Mouse (Mus musculus) megakaryocyte, embryonic 14.5 days (primary cell): Measurements from ENCODE around the gene Hist1h1b. TPM values are rescaled to one million over a fixed set of nuclear protein-coding genes. Genes with fewer than 3 reads are reported as not detected.
A peak's percentile ranks its signal among the peaks of the same experiment; 100 is the strongest.
"Not testable (repeated sequence)": the region's sequence is repeated elsewhere in the genome, so short reads cannot be mapped to it uniquely, and the experiment has no call there.

Experiments
- H3K27me3 ChIP-seq: replicated peaks from 2 replicates; pipeline ENCODE3; 2012; ENCODE audit warnings: inconsistent platforms
- H3K36me3 ChIP-seq: replicated peaks from 2 replicates; pipeline ENCODE3; 2012; ENCODE audit warnings: low read length, inconsistent platforms, mixed read lengths
- H3K4me1 ChIP-seq: 2 replicates; pipeline ENCODE4 v1.6.1; 2012; ENCODE audit warnings: inconsistent platforms
- H3K4me3 ChIP-seq: replicated peaks from 2 replicates; pipeline ENCODE3; 2012; ENCODE audit warnings: moderate library complexity, mild to moderate bottlenecking, inconsistent platforms
- H3K9me3 ChIP-seq: 2 replicates; pipeline ENCODE4 v1.6.1; 2012; ENCODE audit warnings: inconsistent platforms
- FLI1 ChIP-seq: IDR thresholded peaks from 2 replicates; pipeline ENCODE4 v1.6.1; 2012; ENCODE audit warnings: low read length, inconsistent platforms, mixed read lengths
- GATA1 ChIP-seq: IDR thresholded peaks from 3 replicates; pipeline ENCODE4 v1.6.1; 2012; ENCODE audit warnings: mixed read lengths, low read length, inconsistent platforms, borderline replicate concordance
- polyA plus RNA-seq: library from polyadenylated mRNA; stranded (reverse); fragments of >175 nt; gene quantifications from 2 replicates; pipeline ENCODE4 v1.2.3, GENCODE M21; 2012; ENCODE audit warnings: low replicate concordance; ENCODE audit not compliant: insufficient read depth

The Hist1h1b gene
- polyA plus RNA-seq, 1 experiment, result 3.0 TPM

DNA sequence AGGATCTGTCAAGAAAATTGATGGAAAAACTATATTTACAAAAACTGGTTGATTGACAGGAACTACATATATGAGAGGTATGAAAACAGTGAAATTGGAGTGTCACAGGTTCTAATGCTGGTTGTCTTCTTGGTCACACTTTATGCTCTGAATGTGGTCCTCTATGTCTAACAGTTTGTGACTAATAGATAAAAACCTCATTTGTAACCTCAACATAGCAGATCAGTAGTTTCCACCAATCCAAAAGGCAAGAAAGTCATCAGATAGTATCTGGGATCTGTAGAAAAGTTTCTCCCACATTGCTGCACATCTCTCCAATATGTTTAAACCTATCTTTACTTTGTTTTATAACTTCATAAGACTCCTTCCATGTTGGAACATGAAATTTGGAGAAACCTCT is 29.0 kb downstream of the Hist1h1b start:
- H3K27me3 ChIP-seq, result no peaks in the 10 kb centered on the region
- H3K4me1 ChIP-seq, result peaks cover 60% of the 10 kb centered on the region
- H3K36me3 ChIP-seq, result no peaks in the 10 kb centered on the region
- TF ChIP-seq FLI1, result no peak
- TF ChIP-seq GATA1, result no peak
- no peaks in the 10 kb centered on the region for H3K9me3 ChIP-seq
- H3K4me3 ChIP-seq, result no peak overlapping the region

DNA sequence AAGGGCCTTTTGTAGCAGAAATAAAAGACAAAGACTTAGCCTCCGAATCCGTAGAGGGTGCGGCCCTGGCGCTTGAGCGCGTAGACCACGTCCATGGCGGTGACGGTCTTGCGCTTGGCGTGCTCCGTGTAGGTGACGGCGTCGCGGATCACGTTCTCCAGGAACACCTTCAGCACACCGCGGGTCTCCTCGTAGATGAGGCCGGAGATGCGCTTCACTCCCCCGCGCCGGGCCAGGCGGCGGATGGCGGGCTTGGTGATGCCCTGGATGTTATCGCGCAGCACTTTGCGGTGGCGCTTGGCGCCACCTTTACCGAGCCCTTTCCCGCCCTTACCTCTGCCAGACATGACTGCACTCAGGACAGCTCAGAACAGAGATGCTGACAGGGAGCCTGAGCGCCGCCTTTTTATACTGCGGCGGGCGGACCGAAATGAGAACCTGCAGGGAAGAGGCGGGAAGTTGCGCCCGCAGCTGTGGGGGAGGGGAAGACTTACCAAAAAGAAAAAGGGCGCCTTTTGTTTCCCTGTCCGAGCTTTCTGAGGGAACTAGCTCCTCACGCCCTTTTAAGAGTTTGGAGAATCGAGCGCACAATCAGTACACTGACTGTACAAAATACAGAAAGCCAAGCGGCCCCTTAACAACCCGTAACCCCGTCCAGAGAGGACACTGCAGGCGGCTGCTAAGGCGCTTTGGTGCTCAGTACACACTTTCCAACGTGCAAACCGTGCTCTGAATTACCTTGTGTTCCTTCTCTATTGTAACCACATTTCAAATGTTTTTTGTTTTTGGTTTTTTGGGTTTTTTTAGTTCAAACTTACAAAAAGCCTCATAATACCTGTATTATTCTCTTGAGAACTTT is 30.0 kb downstream of the Hist1h1b start, which contains the start of gene Hist1h4k:
Hist1h4k (minus strand) TSS at position 347 of the 859 bp plus-strand sequence.
- H3K36me3 ChIP-seq, H3K27me3 ChIP-seq, H3K9me3 ChIP-seq: not testable (repeated sequence)
- H3K4me3 ChIP-seq, result peak within 1 kb of the TSS; percentile 87
- H3K4me1 ChIP-seq, result peaks cover 60% of the 10 kb centered on the region

DNA sequence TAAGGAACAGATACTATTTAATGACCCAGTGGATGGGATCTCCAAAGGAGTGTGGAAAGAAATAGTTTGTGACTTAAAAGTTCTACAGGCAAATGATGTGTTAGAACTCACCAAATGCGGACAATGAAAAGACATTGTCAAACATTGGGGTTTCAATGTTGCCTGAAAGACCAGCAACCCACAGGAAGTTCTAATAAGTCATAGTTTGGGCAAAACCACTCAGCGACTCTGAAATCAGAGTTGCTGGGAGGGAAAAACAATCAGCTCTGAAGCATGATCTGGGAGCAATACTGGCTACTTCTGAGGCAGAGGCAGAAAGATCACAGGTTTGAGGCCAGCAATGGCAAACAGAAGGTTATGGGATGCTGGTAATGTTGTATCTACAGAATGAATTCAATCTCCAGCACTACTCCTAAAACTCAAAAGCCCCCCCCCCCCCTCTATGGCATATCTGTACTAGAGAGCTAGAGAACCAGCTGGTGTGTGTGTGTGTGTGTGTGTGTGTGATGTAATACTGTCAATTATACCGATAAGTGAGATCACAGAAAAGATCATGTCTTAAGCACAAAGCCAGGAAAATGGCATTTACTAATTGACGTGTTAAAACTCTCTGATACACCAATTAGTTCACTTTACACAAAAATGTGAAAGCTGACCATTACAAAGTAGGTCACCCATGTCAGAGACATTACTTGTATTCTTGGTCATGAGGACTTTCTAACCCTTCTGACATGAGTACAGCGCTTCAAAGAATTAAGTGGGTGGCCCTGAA is 30.9 kb downstream of the Hist1h1b start:
- Histone ChIP-seq H3K27me3 (no peaks in the 10 kb centered on the region), H3K4me3 (peak overlapping the region; percentile 87), H3K36me3 (no peaks in the 10 kb centered on the region), H3K4me1 (peaks cover 56% of the 10 kb centered on the region), H3K9me3 (no peaks in the 10 kb centered on the region)
- TF ChIP-seq FLI1, result no peak
- no peak for TF ChIP-seq GATA1

DNA sequence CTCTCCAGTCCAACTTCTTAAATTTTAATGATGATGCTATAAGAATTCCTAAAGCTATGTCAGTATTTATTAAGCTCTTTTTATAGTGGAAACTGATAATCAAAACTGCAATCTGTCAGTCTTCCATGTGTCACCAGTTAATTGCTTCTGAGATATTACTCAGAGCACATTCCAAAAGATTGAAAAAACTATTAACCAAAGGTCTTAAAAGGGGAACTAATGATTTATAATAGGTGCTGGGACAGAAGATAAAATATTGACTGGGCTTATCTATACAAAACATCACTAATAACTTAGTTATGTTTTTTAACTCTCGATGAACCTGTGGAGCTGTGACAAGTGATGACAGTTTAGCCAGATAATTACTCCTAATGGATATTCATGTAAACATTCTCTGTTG is 35.4 kb downstream of the Hist1h1b start:
- H3K9me3 ChIP-seq, result no peaks in the 10 kb centered on the region
- H3K27me3 ChIP-seq, result no peaks in the 10 kb centered on the region
- no peaks in the 10 kb centered on the region for H3K36me3 ChIP-seq
- peaks cover 21% of the 10 kb centered on the region for H3K4me1 ChIP-seq
- TF ChIP-seq GATA1, result no peak
- no peak for TF ChIP-seq FLI1
- no peak overlapping the region for H3K4me3 ChIP-seq

DNA sequence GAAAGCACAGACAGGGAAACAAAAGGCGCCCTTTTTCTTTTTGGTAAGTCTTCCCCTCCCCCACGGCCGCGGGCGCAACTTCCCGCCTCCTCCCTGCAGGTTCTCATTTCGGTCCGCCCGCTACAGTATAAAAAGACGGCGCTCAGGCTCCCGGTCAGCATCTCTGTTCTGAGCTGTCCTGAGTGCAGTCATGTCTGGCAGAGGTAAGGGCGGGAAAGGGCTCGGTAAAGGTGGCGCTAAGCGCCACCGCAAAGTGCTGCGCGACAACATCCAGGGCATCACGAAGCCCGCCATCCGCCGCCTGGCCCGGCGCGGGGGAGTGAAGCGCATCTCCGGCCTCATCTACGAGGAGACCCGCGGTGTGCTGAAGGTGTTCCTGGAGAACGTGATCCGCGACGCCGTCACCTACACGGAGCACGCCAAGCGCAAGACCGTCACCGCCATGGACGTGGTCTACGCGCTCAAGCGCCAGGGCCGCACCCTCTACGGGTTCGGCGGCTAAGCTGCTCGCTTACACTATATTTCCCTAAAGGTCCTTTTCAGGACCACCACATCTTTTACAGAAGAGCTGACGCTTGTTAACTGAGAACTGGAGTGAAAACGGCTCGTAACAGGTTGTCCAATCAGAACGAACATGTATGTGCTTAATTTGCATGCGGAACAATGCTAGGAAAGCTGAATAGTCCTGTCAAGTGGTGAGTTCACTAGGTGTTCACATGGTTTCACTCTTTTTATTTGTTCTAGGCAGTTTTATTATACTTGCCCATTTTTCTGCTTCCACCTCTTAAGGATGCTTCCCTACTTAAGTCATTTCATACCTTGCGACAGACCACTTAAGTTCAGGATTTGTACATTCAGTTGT is 45.3 kb downstream of the Hist1h1b start, which contains the start of gene Hist1h4j:
Hist1h4j (plus strand) TSS at position 159 of the 862 bp plus-strand sequence.
- H3K4me1 ChIP-seq, result peaks cover 48% of the 10 kb centered on the region
- H3K4me3 ChIP-seq, result peak within 1 kb of the TSS; percentile 88

DNA sequence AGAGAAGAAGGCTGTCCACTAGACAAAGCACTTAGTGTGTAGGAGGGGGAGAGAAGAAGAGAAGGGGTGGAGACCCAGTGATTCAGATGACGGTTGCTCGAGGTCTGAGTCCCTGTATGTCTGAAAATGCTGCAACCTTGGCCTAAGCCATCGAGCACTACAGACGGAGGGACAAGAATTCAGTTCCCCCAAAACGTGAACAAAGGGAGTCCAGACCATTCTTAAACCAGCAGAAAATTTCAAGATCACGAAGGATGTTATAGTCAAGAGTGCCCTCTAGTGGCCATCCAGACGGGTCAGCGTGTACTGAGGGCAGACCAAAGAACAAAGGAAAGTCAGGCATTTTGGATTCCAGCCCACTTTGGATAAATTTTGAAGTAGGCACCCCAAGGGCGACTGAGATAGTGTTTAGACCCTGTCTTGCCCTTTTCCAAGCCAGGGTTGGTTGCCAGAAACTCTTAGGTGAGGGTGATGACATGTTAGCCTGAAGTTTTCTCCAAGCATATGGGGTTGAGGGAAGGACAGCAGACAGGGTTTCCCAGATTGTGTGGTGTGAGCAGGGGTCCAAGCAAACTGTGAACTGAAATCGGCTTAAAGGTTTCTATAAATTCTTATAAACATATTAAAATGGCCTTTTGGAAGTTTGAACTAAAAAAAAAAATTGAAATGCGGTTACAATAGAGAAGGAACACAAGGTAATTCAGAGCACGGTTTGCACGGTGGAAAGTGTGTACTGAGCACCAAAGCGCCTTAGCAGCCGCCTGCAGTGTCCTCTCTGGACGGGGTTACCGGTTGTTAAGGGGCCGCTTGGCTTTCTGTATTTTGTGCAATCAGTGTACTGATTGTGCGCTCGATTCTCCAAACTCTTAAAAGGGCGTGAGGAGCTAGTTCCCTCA is 46.2 kb downstream of the Hist1h1b start:
- Histone ChIP-seq H3K36me3 (no peaks in the 10 kb centered on the region), H3K4me3 (peak overlapping the region; percentile 88), H3K27me3 (no peaks in the 10 kb centered on the region), H3K4me1 (peaks cover 51% of the 10 kb centered on the region), H3K9me3 (no peaks in the 10 kb centered on the region)
- TF ChIP-seq FLI1 (no peak), GATA1 (no peak)

More for the DNA sequence above, 45.3 kb downstream of the Hist1h1b start, which contains the start of gene Hist1h4j:
- H3K36me3 ChIP-seq, H3K27me3 ChIP-seq, H3K9me3 ChIP-seq: not testable (repeated sequence)

DNA sequence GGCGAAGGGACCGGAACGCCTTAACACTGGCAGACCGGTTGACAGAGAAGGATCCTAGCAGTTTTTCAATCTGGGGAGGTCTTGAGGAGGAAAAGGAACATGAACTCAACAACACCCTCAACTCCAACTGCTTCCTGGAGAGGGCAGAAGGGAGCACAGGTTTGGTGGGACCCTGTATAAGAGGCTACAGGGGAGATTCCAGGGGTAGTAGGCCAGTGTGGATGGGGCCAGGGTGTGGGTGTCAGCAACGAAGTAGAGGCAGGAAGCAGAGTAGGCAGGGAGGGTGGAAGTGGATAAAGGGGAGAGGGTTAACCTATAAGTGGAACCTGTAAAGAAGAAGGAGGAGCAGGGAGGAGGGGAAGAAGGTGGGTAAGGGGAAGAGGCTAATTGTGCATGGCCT is 47.0 kb downstream of the Hist1h1b start:
- H3K27me3 ChIP-seq, result no peaks in the 10 kb centered on the region
- no peak overlapping the region for H3K4me3 ChIP-seq
- TF ChIP-seq FLI1 (no peak), GATA1 (no peak)
- H3K9me3 ChIP-seq, result no peaks in the 10 kb centered on the region
- H3K36me3 ChIP-seq, result no peaks in the 10 kb centered on the region
- H3K4me1 ChIP-seq, result peaks cover 51% of the 10 kb centered on the region

Other genes with a start within 250 kb of the Hist1h1b start
- gene Zkscan8, start 249.5 kb downstream of the Hist1h1b start, polyA plus RNA-seq, result 0.20 TPM in 1 of 2 replicates, not detected in the other
- not detected in 2 replicates for gene Olfr1366, start 237.8 kb downstream of the Hist1h1b start, polyA plus RNA-seq
- not detected in 2 replicates for gene Olfr1535, start 220.7 kb downstream of the Hist1h1b start, polyA plus RNA-seq
- gene Olfr1364, start 198.9 kb downstream of the Hist1h1b start, polyA plus RNA-seq, result 0.10 TPM in 1 of 2 replicates, not detected in the other
- gene Olfr1362, start 166.6 kb downstream of the Hist1h1b start, polyA plus RNA-seq, result not detected in 2 replicates
- gene Olfr11, start 138.1 kb downstream of the Hist1h1b start, polyA plus RNA-seq, result not detected in 2 replicates
- gene Olfr1361, start 117.2 kb downstream of the Hist1h1b start, polyA plus RNA-seq, result not detected in 2 replicates
- gene Olfr1360, start 103.2 kb downstream of the Hist1h1b start, polyA plus RNA-seq, result not detected in 2 replicates
- gene Olfr1359, start 82.5 kb downstream of the Hist1h1b start, polyA plus RNA-seq, result not detected in 2 replicates
- 3.6 TPM in 1 of 2 replicates, not detected in the other for gene Hist1h2bl, start 64.5 kb downstream of the Hist1h1b start, polyA plus RNA-seq
- 46.8 and 88.4 TPM in 2 replicates for gene Hist1h2ai, start 64.2 kb downstream of the Hist1h1b start, polyA plus RNA-seq
- 72.9 and 147 TPM in 2 replicates for gene Hist1h3h, start 63.0 kb downstream of the Hist1h1b start, polyA plus RNA-seq
- 7.3 TPM in 1 of 2 replicates, not detected in the other for gene Hist1h2bm, start 58.6 kb downstream of the Hist1h1b start, polyA plus RNA-seq
- 5.0 and 5.5 TPM in 2 replicates for gene Hist1h4j, start 45.6 kb downstream of the Hist1h1b start, polyA plus RNA-seq
- gene Hist1h4k, start 30.1 kb downstream of the Hist1h1b start, polyA plus RNA-seq, result 53.8 and 106 TPM in 2 replicates
- gene Hist1h2ak, start 26.8 kb downstream of the Hist1h1b start, polyA plus RNA-seq, result 18.0 and 72.9 TPM in 2 replicates
- gene Hist1h2bn, start 26.5 kb downstream of the Hist1h1b start, polyA plus RNA-seq, result 7.1 TPM in 1 of 2 replicates, not detected in the other
- gene Hist1h3i, start 2.7 kb upstream of the Hist1h1b start, polyA plus RNA-seq, result 50.5 and 69.6 TPM in 2 replicates
- gene Hist1h2an, start 6.6 kb upstream of the Hist1h1b start, polyA plus RNA-seq, result 22.2 and 79.5 TPM in 2 replicates
- 4.6 and 20.3 TPM in 2 replicates for gene Hist1h2bp, start 6.8 kb upstream of the Hist1h1b start, polyA plus RNA-seq
- gene Hist1h2bq, start 29.6 kb upstream of the Hist1h1b start, polyA plus RNA-seq, result 83.2 and 173 TPM in 2 replicates
- not detected in 2 replicates for gene Hist1h2ao, start 29.8 kb upstream of the Hist1h1b start, polyA plus RNA-seq
- gene Hist1h4m, start 31.1 kb upstream of the Hist1h1b start, polyA plus RNA-seq, result 91.9 TPM in 1 of 2 replicates, not detected in the other
- 88.8 and 245 TPM in 2 replicates for gene Hist1h4n, start 51.6 kb upstream of the Hist1h1b start, polyA plus RNA-seq
- gene Hist1h2ap, start 52.9 kb upstream of the Hist1h1b start, polyA plus RNA-seq, result 10,971 and 11,665 TPM in 2 replicates
- gene Hist1h2br, start 53.1 kb upstream of the Hist1h1b start, polyA plus RNA-seq, result 74.1 and 174 TPM in 2 replicates
- gene Zfp184, start 164.5 kb upstream of the Hist1h1b start, polyA plus RNA-seq, result not detected in 2 replicates
- not detected in 2 replicates for gene Pom121l2, start 200.6 kb upstream of the Hist1h1b start, polyA plus RNA-seq
- gene Prss16, start 229.1 kb upstream of the Hist1h1b start, polyA plus RNA-seq, result 0.81 TPM in 1 of 2 replicates, not detected in the other